Mouse (Mus musculus) kidney, postnatal 36 days (tissue): Measurements from ENCODE around the gene Syngr3.

Source experiments
- DNase-seq, 2 experiments: peaks; one replicate each; pipeline ENCODE4 v3.0.0; 2021 to 2022; ENCODE audit warnings: mixed read lengths in 2 of 2

Syngr3 gene

DNA sequence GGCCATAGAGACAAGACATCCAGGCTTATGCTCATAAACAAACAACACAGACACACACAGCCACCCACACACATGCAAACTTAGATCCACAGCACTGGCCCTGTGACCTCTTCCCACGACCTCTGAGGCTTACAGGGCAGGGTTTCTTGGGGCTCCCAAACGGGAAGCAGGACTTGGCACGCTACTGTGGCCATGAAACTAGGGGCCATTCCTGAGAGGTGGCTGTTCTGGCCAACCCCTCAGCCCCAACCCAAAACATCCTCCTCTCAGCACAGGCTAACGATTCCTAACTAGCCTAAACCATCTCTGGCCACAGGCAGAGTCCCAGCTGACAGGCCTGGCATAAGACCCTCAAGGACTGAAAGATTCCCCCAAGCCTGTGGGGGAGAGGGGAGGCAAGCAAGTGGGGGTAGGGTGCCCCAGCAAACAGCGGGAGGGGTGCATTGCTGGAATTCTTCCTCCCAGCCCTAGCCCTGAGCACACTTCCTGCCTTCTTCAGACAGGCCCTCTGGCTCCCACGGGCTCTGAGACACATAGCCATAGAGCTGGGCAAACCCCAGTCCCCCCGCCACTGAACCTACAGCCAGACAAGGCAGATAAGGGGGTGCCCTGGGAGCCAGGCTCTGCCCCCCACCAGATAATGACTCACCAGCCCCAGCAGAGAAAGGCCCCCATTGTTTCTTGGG is 45.6 kb downstream of the Syngr3 start:
- peak; percentile 44 to 62 for DNase-seq

DNA sequence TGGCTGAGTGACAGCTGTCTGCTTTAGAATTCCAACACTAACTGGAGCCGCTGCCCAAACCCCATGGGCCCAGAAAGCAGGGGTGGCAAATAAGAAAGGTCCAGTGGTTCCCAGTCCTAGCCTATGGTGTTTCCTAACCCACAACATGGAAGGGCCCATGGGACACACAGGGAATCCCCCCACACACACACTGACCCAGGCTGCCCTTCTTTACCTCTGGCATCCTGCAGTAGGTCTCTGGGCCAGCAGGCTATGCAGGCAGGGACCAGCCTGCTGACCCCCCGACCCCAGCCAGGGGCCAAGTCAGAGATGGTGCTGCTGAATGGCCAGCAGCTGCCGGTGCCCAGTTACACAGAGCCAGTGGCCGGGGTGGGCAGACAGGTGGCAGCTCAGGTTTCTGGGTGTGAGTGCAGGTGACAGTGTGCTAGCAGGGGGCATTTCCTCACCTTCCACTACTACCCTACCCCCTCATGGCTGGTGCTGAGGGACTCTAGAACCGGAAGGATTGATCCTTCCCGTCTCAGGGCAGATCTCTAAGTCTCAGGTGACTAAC is 46.9 kb downstream of the Syngr3 start:
- DNase-seq = no peak

DNA sequence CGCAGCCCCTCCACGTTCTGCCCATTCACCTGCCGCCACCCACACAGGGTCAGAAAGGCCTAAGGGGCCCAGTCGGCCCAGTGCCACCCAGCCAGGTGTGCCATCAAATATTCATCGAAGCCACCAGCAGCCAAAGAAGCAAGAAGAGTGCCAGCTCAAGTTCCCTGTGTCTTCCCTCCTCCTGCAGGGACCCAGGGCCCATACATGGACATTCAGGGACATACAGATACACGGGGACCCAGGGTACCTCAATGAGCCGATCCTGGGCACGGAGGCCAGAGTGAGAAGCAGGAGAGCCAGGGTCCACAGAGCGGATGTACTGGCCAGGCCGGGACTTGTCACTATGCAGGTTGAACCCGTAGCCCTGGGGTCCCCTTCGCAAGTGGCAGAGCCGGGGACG is 47.8 kb downstream of the Syngr3 start:
- DNase-seq = no peak

DNA sequence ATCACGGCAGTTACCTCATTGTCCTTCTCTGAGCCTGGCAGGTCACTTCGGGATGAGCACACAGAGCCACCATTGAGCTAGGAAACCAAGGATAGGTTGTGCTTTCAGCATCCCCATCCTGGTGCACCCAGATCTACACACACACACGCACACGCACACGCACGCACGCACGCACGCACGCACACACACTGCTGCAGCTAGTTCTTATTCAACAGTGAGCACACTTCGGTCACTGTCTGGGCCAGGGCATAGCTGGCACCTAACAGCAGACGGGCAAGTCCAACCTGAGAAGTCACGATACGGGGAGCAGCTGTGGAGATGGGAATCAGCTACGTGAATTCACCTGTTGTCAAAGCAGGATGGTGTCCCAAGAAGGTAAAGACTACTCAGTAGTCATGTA is 49.2 kb downstream of the Syngr3 start:
- DNase-seq = no peak

DNA sequence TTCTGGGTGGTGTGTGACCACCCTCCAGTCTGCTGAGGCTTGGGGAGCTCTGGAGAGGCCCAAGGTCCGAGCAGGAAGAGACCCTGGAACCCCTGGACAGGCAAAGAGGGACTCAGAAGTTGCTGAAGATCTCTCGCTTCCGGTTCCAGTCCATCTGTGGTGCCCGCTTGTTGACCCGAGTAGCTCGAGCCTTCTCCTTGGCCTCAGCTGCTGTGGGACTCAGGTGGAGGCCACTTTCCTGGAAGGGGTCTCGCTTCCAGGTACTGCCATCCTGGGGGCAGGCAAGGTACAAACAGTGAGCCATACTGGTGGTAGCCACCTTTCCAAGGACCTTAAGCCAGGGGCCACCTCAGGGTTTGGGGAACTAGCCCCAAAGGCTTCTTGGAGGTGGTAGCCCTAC is 49.6 kb downstream of the Syngr3 start:
- no peak for DNase-seq

DNA sequence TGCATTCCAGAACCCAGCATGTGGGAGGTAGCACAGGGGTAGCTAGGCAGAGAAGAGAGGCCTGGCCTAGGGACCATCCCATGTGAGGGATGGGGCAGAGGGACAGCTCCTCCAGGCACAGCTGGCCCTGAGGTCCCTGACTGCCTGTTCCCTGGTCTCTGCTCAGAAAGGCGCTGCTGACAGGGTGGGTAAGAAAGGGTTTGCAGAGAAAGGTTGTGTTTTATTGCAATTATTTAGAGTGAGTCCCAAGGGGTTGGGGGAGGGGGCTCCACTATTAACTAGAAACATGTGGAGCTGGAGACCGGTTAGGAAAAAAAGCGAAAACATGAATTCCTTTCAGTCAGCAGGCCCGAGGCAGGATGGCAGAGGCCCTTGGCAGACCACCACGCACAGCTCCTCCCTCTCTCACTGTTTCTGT is 50.2 kb downstream of the Syngr3 start:
- no peak for DNase-seq

DNA sequence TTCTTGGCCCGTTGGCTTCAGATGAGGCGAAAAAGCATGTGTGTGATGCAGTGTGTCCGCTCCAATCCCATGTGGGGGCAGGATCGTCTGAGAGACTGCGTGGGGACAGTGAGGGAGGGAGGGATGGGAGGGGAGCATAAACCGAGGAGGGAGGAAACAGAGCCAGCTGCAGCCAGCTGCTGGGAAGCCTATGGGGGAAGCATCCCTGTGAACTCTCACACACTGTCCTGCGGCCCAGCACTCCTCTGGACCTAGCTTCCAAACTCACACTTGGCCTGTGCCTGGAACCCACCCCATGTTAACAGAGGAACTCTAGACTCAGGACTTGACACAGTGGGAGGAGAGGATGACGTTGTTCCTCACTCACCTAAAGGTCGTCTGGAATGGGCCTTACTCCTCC is 50.9 kb downstream of the Syngr3 start:
- peak; percentile 68 to 74 for DNase-seq

DNA sequence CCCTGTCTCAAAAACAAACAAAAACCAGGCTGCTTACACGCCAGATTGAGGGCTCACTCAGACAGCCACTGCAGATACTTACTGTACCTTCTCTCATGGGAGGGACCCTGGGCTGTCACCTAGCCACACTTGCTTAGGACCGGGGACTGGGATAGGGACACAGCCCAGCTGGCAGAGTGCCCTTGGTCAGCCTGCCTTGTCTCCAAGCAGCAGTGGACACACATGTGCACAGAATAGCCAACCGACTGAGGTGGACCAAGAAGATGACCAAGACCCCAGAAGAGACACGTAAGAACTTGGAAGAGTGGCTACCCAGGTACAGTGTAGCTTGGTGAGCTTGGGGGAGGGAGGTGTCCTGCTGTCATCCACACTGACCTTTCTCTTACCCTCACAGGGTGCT is 51.5 kb downstream of the Syngr3 start:
- peak in 1 of 2 experiments; percentile 53 for DNase-seq

DNA sequence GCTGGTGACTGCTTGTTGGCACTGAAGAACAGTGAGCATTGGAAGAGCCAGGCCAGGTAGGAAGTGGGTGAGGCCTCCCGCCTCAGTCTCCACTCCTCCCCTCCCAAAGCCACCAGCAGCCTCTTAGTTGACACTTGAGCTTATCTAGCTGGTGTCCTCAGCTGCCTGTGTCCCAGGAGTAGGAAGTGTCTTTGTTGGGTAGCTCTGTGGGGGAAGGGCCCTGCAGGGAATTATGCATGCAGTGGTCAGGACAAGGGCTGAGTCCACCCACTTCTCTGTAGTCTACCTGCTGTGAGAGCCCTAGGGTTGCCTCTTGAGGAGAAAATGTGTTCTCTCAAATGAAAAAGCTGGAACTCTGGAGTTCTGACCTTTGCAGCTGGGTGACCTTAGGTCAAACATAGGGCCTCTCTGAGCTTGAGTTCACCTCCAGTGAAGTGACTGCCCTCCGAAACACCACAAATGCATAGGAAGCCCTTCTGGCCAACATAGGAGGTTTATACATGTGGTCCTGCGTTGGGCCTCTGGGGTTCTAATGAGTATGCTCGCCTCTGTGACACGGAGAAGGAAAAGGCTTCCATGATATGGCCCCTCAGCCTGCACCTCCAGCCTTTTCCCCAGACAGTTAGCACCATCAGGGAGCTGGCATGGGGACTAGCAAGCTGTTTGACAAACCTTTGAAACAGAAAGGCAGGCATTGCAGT is 52.8 kb downstream of the Syngr3 start:
- no peak for DNase-seq

DNA sequence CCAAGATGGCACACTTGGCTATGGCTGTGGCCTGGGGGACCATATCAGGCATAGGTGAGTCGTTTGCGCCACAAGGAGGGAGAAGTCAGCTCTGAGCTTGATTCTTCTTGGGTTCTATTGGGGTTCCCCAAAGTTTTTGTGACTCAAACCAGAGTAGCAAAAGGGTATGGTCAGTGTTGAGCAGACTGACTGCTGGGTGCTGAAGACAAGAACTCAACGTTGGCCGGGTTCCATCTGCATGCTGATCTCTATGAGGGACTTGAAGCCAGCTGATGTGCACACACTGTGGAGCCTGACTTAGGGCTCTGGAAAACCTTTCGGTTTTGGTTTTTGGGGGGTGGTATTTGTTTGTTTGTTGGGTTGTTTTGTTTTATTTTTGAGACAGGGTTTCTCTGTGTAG is 54.1 kb downstream of the Syngr3 start:
- peak in 1 of 2 experiments; percentile 48 for DNase-seq
